Mouse (Mus musculus) MEL (cell line): ENCODE measurements around the gene Iqsec1. TPM values are rescaled to one million over a fixed set of nuclear protein-coding genes. Genes with fewer than 3 reads are reported as not detected.
A peak's percentile ranks its signal among the peaks of the same experiment; 100 is the strongest.

ENCODE experiments used
- DNase-seq: peaks from one replicate; pipeline ENCODE4 v3.0.0; 2011; ENCODE audit warnings: low read depth, low spot score
- H3K27ac ChIP-seq: 2 replicates; pipeline ENCODE4 v1.5.1; 2012; ENCODE audit warnings: low read depth, mild to moderate bottlenecking, control low read depth, low read length, moderate library complexity; ENCODE audit not compliant: control insufficient read depth
- H3K27me3 ChIP-seq, 2 experiments: fragments of 150-350 bp in 1 of 2; sonication (generic) in 1 of 2; 2 replicates each; pipeline ENCODE4 v1.6.1; 2012; ENCODE audit warnings: low read length in 2 of 2, mild to moderate bottlenecking in 2 of 2, improper control_type of control experiment in 1 of 2, moderate library complexity in 1 of 2; ENCODE audit not compliant: insufficient read depth in 2 of 2, control insufficient read depth in 1 of 2
- H3K36me3 ChIP-seq, 2 experiments: 2 replicates each; pipeline ENCODE4 v1.6.1; 2012 to 2014; ENCODE audit warnings: low read length in 2 of 2, improper control_type of control experiment in 1 of 2, inconsistent platforms in 1 of 2, mild to moderate bottlenecking in 1 of 2; ENCODE audit not compliant: insufficient read depth in 2 of 2, control insufficient read depth in 1 of 2
- H3K4me1 ChIP-seq, 2 experiments: fragments of 150-350 bp in 1 of 2; sonication (generic) in 1 of 2; 2 replicates each; pipeline ENCODE4 v1.6.1; 2012; ENCODE audit warnings: low read length in 2 of 2, improper control_type of control experiment in 1 of 2, mild to moderate bottlenecking in 1 of 2; ENCODE audit not compliant: insufficient read depth in 2 of 2, control insufficient read depth in 1 of 2
- H3K4me3 ChIP-seq, 2 experiments: fragments of 150-350 bp in 1 of 2; sonication (generic) in 1 of 2; 2 replicates each; pipeline ENCODE4 v1.5.1; 2012; ENCODE audit warnings: low read depth in 2 of 2, low read length in 2 of 2, mild to moderate bottlenecking in 2 of 2, moderate library complexity in 2 of 2, control low read depth in 1 of 2, improper control_type of control experiment in 1 of 2; ENCODE audit not compliant: control insufficient read depth in 1 of 2, insufficient read depth in 1 of 2
- H3K79me2 ChIP-seq: 2 replicates; pipeline ENCODE4 v1.6.1; 2012; ENCODE audit warnings: mild to moderate bottlenecking, low read length, moderate library complexity; ENCODE audit not compliant: control insufficient read depth, poor library complexity, insufficient read depth
- H3K9ac ChIP-seq: 2 replicates; pipeline ENCODE4 v1.6.1; 2012; ENCODE audit warnings: low read depth, mild to moderate bottlenecking, control low read depth, low read length, moderate library complexity; ENCODE audit not compliant: control insufficient read depth, poor library complexity, severe bottlenecking
- H3K9me3 ChIP-seq: fragments of 150-350 bp; sonication (generic); replicated peaks from 2 replicates; pipeline ENCODE4 v1.6.1; 2012; ENCODE audit warnings: mild to moderate bottlenecking, low read length, improper control_type of control experiment, moderate library complexity; ENCODE audit not compliant: insufficient read depth
- CHD1 ChIP-seq: IDR thresholded peaks from 2 replicates; pipeline ENCODE4 v1.6.1; 2012; ENCODE audit warnings: low read depth, mild to moderate bottlenecking, inconsistent platforms, low read length, improper control_type of control experiment
- CHD2 ChIP-seq: IDR thresholded peaks from 2 replicates; pipeline ENCODE4 v1.6.1; 2011; ENCODE audit warnings: low read length, improper control_type of control experiment
- CTCF ChIP-seq, 3 experiments: IDR thresholded peaks in 2 of 3; conservative IDR thresholded peaks in 1 of 3; 2 replicates each; pipeline ENCODE4 v1.5.1; 2011 to 2012; ENCODE audit warnings: low read length in 3 of 3, low read depth in 2 of 3, mild to moderate bottlenecking in 2 of 3, improper control_type of control experiment in 1 of 3, inconsistent platforms in 1 of 3, mixed read lengths in 1 of 3, moderate library complexity in 1 of 3; ENCODE audit not compliant: control insufficient read depth in 1 of 3, insufficient read depth in 1 of 3, poor library complexity in 1 of 3, severe bottlenecking in 1 of 3
- EP300 ChIP-seq, 2 experiments: IDR thresholded peaks; 2 replicates each; pipeline ENCODE4 v1.6.1; 2011; ENCODE audit warnings: improper control_type of control experiment in 2 of 2, low read length in 2 of 2, low read depth in 1 of 2, mild to moderate bottlenecking in 1 of 2
- GATA1 ChIP-seq: IDR thresholded peaks from 2 replicates; pipeline ENCODE4 v1.6.1; 2011; ENCODE audit warnings: low read depth, low read length, improper control_type of control experiment
- JUND ChIP-seq: IDR thresholded peaks from 2 replicates; pipeline ENCODE4 v1.6.1; 2011; ENCODE audit warnings: low read depth, mild to moderate bottlenecking, improper control_type of control experiment, low read length
- MAFK ChIP-seq: IDR thresholded peaks from 2 replicates; pipeline ENCODE4 v1.6.1; 2011; ENCODE audit warnings: low read depth, mild to moderate bottlenecking, low read length, improper control_type of control experiment, borderline replicate concordance
- MEF2A ChIP-seq: IDR thresholded peaks from 2 replicates; pipeline ENCODE4 v1.6.1; 2014; ENCODE audit warnings: low read depth, mild to moderate bottlenecking, inconsistent platforms, low read length, improper control_type of control experiment; ENCODE audit not compliant: poor library complexity, insufficient replicate concordance, severe bottlenecking; ENCODE audit errors: extremely low read depth
- MYB ChIP-seq: IDR thresholded peaks from 2 replicates; pipeline ENCODE4 v1.6.1; 2011; ENCODE audit warnings: mild to moderate bottlenecking, low read depth, low read length, improper control_type of control experiment
- POLR2AphosphoS2 ChIP-seq: IDR thresholded peaks from 2 replicates; pipeline ENCODE4 v1.6.1; 2011; ENCODE audit warnings: low read length, improper control_type of control experiment
- POLR2AphosphoS5 ChIP-seq: IDR thresholded peaks from 2 replicates; pipeline ENCODE4 v1.6.1; 2012; ENCODE audit warnings: low read depth, borderline replicate concordance, mild to moderate bottlenecking, inconsistent platforms, low read length, moderate library complexity, mixed read lengths
- TBP ChIP-seq: IDR thresholded peaks from 2 replicates; pipeline ENCODE4 v1.8.0; 2011; ENCODE audit warnings: low read depth, low read length, improper control_type of control experiment
- USF1 ChIP-seq: IDR thresholded peaks from 2 replicates; pipeline ENCODE4 v1.6.1; 2014; ENCODE audit warnings: low read depth, mild to moderate bottlenecking, inconsistent platforms, low read length, improper control_type of control experiment, moderate library complexity
- USF2 ChIP-seq, 2 experiments: IDR thresholded peaks; 2 replicates each; pipeline ENCODE4 v1.6.1; 2011 to 2012; ENCODE audit warnings: improper control_type of control experiment in 2 of 2, low read length in 2 of 2, borderline replicate concordance in 1 of 2, inconsistent platforms in 1 of 2, low read depth in 1 of 2, mild to moderate bottlenecking in 1 of 2; ENCODE audit not compliant: insufficient read depth in 1 of 2
- polyA plus RNA-seq, 2 experiments: library from polyadenylated mRNA; stranded (reverse) in 1 of 2; unstranded in 1 of 2; fragments of >175 nt in 1 of 2; fragments of >200 nt in 1 of 2; gene quantifications; 2 replicates each; pipeline versions ENCODE4 v1.2.1 to v1.2.4; 2012; ENCODE audit warnings: low replicate concordance in 2 of 2, low read depth in 1 of 2; ENCODE audit not compliant: insufficient read length in 2 of 2, insufficient read depth in 1 of 2, missing spikeins in 1 of 2
- total RNA-seq: library from RNA; depleted of rRNA; stranded (reverse); fragments of 300-350 nt; gene quantifications from 2 replicates; pipeline ENCODE4 v1.2.3, GENCODE M21; 2012

Gene Iqsec1
- total and polyA plus RNA-seq, 3 experiments = 14.8 to 73.4 (median 30.8) TPM

DNA sequence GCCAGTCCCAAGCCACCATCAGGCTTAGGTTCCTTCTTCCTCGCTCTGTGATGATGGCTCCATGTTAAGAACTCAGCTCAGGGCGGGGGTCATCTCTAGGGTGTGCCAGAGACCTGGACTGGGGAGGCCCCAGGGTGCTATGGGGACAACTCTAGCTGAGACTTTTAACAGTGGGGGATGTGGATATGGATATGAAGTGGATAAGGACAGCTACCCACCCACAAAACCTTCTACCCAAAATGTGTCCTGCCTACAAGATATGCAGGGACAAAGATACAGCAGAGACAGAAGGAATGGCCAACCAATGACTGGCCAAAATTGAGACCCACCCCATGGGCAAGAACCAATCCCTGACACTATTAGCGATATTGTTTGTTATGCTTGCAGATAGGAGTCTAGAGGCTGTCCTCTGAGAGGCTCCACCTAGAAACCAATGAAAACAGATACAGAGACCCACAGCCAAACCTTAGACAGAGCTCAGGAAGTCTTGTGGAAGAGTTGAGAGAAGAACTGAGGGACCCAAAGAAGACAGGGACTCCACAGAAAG, 19.9 kb upstream of the Iqsec1 start:
- H3K36me3 ChIP-seq = peaks cover 0 to 3% of the 10 kb centered on the region in 2 experiments; a peak in 2 of 4 replicates
- no peaks in the 10 kb centered on the region for H3K9me3 ChIP-seq
- no peak overlapping the region for H3K27ac ChIP-seq

DNA sequence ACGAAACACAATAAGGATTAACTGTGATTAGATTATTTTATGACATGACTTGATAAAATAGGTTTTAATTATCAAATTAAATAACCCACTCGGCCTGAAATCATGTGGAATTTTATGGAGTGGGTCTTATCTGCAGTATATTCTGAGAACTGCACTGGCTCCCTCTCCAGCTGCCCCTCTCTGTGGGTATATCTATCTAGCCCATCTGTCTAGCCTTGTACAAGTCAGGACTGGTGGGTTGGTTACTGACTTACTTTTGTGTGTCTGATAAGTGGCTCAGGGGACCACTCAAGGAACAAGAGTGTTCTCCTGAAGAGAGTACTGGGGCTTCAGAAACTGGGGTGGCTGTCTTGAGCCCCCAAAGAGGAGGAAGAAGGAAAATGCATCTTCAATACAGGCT, 18.7 kb upstream of the Iqsec1 start:
- Histone ChIP-seq H3K9me3 (no peaks in the 10 kb centered on the region), H3K27me3 (no peaks in the 10 kb centered on the region), H3K4me1 (peaks cover 0 to 17% of the 10 kb centered on the region in 2 experiments; a peak in 2 of 4 replicates), H3K4me3 (no peak overlapping the region), H3K79me2 (no peaks in the 10 kb centered on the region), H3K27ac (no peak overlapping the region), H3K36me3 (peaks cover 0 to 3% of the 10 kb centered on the region in 2 experiments; a peak in 1 of 4 replicates), H3K9ac (no peak overlapping the region)
- DNase-seq = peak; percentile 14
- TF ChIP-seq EP300 (IDR thresholded peaks at IDR 0.05; ENCODE audit: low read depth in 1 of 2, low read length in 2 of 2) (peak in 1 of 2 experiments; percentile 11; a peak in 1 of 4 replicates), CTCF (IDR thresholded peaks at IDR 0.05 in 2 of 3, conservative IDR thresholded peaks at IDR 0.05 in 1 of 3; ENCODE audit: control insufficient read depth in 1 of 3, insufficient read depth in 1 of 3, low read depth in 2 of 3, low read length in 3 of 3, poor library complexity in 1 of 3, severe bottlenecking in 1 of 3) (no peak), TBP (no peak), CHD2 (no peak), POLR2AphosphoS5 (no peak), POLR2AphosphoS2 (no peak)

More for the DNA sequence above, 19.9 kb upstream of the Iqsec1 start:
- peak; percentile 40 for DNase-seq
- Histone ChIP-seq H3K9ac (no peak overlapping the region), H3K27me3 (no peaks in the 10 kb centered on the region), H3K79me2 (no peaks in the 10 kb centered on the region), H3K4me1 (peaks cover 0 to 15% of the 10 kb centered on the region in 2 experiments; a peak in 2 of 4 replicates), H3K4me3 (no peak overlapping the region)
- TF ChIP-seq CHD1 = no peak
- no peak for TF ChIP-seq USF2 (IDR thresholded peaks at IDR 0.05; ENCODE audit: borderline replicate concordance in 1 of 2, insufficient read depth in 1 of 2, low read depth in 1 of 2, low read length in 2 of 2)
- TF ChIP-seq MAFK = no peak
- no peak for TF ChIP-seq MEF2A
- no peak for TF ChIP-seq MYB
- TF ChIP-seq JUND = no peak
- no peak for TF ChIP-seq EP300 (IDR thresholded peaks at IDR 0.05; ENCODE audit: low read depth in 1 of 2, low read length in 2 of 2)
- no peak for TF ChIP-seq GATA1
- TF ChIP-seq USF1 = no peak
